Mouse (Mus musculus) lung, embryonic 15.5 days (tissue): ENCODE results near the gene Cnnm2. TPM values are rescaled to one million over a fixed set of nuclear protein-coding genes. Genes with fewer than 3 reads are reported as not detected.

Source experiments
- ATAC-seq: fragments of 200-750 bp; cut with Nextera tagmentation; 2 replicates; pipeline ENCODE4 v1.8.0; 2017; ENCODE audit warnings: moderate number of reproducible peaks, borderline replicate concordance; ENCODE audit not compliant: low FRiP score, low TSS enrichment; ENCODE audit errors: extremely low read depth
- H3K27ac ChIP-seq: fragments of 300-500 bp; sonication (generic); 2 replicates; pipeline ENCODE4 v1.5.1; 2015; ENCODE audit warnings: moderate library complexity, mild to moderate bottlenecking, inconsistent platforms
- H3K27me3 ChIP-seq: fragments of 300-500 bp; sonication (generic); 2 replicates; pipeline ENCODE4 v1.6.1; 2015; ENCODE audit warnings: inconsistent platforms
- H3K36me3 ChIP-seq: fragments of 300-500 bp; sonication (generic); 2 replicates; pipeline ENCODE4 v1.6.1; 2015; ENCODE audit warnings: inconsistent platforms
- H3K4me1 ChIP-seq: fragments of 300-500 bp; sonication (generic); 2 replicates; pipeline ENCODE4 v1.6.1; 2015; ENCODE audit warnings: inconsistent platforms
- H3K4me2 ChIP-seq: fragments of 300-500 bp; sonication (generic); 2 replicates; pipeline ENCODE4 v1.6.1; 2015; ENCODE audit warnings: inconsistent platforms, mild to moderate bottlenecking, moderate library complexity
- H3K4me3 ChIP-seq: fragments of 300-500 bp; sonication (generic); 2 replicates; pipeline ENCODE4 v1.5.1; 2015; ENCODE audit warnings: mild to moderate bottlenecking, inconsistent platforms
- H3K9ac ChIP-seq: fragments of 300-500 bp; sonication (generic); 2 replicates; pipeline ENCODE4 v1.6.1; 2015; ENCODE audit warnings: inconsistent platforms
- H3K9me3 ChIP-seq: fragments of 300-500 bp; sonication (generic); 2 replicates; pipeline ENCODE4 v1.6.1; 2016; ENCODE audit warnings: inconsistent platforms
- WGBS: fragments of 180-500 bp; shearing (Covaris S2); methylation state at CpG from one replicate; pipeline ENCODE4 v1.1.7; 2015; 5-methylcytosine and 5-hydroxymethylcytosine counted together
- polyA plus RNA-seq: library from polyadenylated mRNA; unstranded; fragments of >200 nt; fragmentation: Nextera tagmentation; extraction: Ambion mirVana; gene quantifications from 2 replicates; pipeline ENCODE4 v1.2.1, GENCODE M21; 2015

Gene Cnnm2
- polyA plus RNA-seq, 1 experiment from 2014 or later, result 3.3 TPM

DNA sequence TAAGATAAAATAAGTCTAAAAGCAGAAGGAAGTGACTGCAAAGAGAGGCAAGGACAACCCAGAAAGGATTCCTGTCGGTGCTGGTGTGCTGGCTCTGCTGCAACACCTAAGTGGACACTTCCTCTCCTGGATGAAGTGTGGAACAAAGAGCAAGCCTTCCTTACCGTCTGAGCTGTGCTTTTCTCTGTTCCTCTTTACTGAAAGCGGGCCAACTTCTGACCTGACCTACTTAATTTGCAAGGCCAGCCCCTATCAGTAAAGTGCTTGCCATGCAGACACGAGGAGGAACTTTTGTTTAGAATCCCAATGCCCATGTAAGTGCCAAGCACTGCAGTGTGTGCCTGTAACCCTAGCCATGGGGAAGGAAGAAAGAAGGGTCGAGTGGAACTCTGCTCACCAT lies 137.9 kb downstream of the Cnnm2 start:
- H3K9me3 ChIP-seq, result no peaks in the 10 kb centered on the region
- H3K4me2 ChIP-seq, result no peak overlapping the region
- H3K36me3 ChIP-seq, result peaks cover 14% of the 10 kb centered on the region
- no peaks in the 10 kb centered on the region for H3K27me3 ChIP-seq
- H3K27ac ChIP-seq, result no peak overlapping the region
- no peaks in the 10 kb centered on the region for H3K4me1 ChIP-seq
- WGBS, result 38% methylated on average over 5 of the region's 5 CpGs
- no peak overlapping the region for H3K9ac ChIP-seq
- H3K4me3 ChIP-seq, result no peak overlapping the region
- ATAC-seq, result no peak

DNA sequence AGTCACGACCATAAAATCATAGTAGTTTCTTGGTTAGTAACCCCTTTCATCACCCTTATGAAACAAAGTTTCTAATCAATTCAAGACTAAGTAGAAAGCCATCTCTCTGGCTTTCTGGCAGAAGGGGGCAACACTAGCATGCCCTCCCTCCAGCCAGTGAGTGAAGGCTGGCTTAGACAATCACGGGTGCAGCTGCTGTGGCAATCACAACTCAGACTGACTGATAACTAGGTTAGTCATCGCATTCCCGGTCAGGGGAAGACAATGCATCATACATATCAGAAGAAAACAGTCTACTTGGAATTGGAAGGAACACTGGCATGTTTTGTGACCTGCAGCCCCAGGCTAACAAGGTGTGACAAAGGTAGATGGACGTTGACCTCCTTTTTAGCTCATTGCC lies 138.5 kb downstream of the Cnnm2 start:
- WGBS, result 68% methylated on average over 5 of the region's 5 CpGs
- no peaks in the 10 kb centered on the region for H3K4me1 ChIP-seq
- ATAC-seq, result no peak
- no peak overlapping the region for H3K4me2 ChIP-seq
- H3K27ac ChIP-seq, result no peak overlapping the region
- peaks cover 14% of the 10 kb centered on the region for H3K36me3 ChIP-seq
- H3K4me3 ChIP-seq, result no peak overlapping the region
- no peaks in the 10 kb centered on the region for H3K27me3 ChIP-seq
- no peak overlapping the region for H3K9ac ChIP-seq
- no peaks in the 10 kb centered on the region for H3K9me3 ChIP-seq

DNA sequence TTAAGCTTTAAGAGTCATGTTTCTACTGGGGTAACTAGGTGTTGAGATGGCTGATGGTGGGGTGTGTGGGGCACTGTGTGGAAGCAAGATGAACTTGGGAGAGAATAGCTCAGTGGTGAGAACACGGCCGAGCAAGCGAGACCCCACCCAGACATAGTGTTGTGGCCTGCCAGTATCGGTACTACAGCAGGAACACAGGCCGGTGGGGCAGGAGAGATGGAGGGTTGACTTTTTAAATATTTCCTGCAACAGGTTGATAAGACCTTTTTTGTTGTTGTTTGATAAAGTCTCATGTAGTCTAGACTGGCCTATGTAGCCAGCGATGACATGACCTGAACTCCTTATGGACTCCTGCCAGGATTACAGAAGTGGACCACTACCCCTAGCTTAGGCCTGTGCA lies 139.4 kb downstream of the Cnnm2 start:
- Histone ChIP-seq H3K4me2 (no peak overlapping the region), H3K9me3 (no peaks in the 10 kb centered on the region), H3K4me1 (no peaks in the 10 kb centered on the region), H3K27ac (no peak overlapping the region), H3K9ac (no peak overlapping the region), H3K36me3 (peaks cover 14% of the 10 kb centered on the region), H3K27me3 (no peaks in the 10 kb centered on the region), H3K4me3 (no peak overlapping the region)
- no peak for ATAC-seq
- 91% methylated on average over 6 of the region's 6 CpGs for WGBS

DNA sequence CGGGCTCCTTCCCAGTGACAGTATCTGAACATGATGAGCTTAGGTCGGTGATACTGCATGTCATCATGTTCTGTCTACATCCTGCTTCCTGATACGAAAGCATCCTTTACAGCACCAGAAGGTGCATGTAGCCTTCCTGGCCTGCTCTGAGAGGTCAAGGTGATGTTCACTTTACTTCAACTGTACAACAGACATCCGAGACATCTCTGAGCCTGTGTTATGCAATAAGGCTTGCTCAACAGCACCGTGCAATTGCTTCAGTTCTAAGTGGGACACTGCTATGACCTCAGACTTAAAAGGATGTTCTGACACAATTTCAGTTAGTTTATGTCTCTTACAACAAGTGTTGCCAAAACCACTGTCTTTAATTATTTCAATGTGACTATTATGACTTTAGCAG lies 139.9 kb downstream of the Cnnm2 start:
- Histone ChIP-seq H3K9ac (no peak overlapping the region), H3K9me3 (no peaks in the 10 kb centered on the region), H3K4me2 (no peak overlapping the region), H3K36me3 (peaks cover 14% of the 10 kb centered on the region), H3K4me3 (no peak overlapping the region), H3K4me1 (no peaks in the 10 kb centered on the region), H3K27ac (no peak overlapping the region), H3K27me3 (no peaks in the 10 kb centered on the region)
- 74% methylated on average over 5 of the region's 5 CpGs for WGBS
- ATAC-seq, result no peak

DNA sequence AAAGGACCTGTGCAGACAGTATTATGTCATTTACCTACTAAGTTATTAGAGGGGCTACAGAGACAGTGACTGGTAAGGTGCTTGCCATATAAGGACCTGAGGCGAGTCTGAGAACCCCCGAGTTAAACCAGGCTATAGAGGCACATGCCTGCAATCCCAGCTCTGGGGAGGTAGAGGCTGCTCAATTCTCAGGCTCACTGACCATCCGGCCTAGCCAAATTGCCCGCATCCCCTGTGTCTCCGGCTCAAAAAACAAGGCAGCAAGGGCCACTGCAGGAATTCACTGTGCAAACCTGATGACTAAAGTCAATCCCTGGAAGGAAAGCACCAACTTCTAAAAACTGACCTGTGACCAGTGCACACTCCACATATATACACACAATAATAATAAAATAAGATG lies 142.0 kb downstream of the Cnnm2 start:
- 86% methylated on average over 5 of the region's 5 CpGs for WGBS
- ATAC-seq, result no peak
- no peaks in the 10 kb centered on the region for H3K9me3 ChIP-seq

DNA sequence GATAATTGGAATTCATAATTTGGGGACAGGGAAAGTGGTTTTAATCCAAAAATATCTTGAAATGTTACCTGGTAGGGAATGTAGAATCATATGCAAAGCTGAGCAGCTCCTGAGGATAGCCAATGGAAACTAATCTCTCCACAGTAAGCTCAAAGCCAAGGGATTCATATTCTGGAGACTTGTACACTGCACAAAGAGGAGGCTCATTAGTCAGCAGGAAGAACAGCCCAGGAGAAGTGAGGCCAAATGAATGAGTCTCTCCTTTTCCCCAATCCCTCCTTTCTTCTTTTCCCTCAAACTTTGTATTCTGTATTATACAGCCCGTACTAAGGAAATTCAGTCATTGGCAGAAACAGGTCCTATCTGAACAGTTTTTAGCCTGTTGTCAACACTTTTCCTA lies 143.5 kb downstream of the Cnnm2 start:
- H3K27ac ChIP-seq, result no peak overlapping the region
- no peak for ATAC-seq
- no peaks in the 10 kb centered on the region for H3K36me3 ChIP-seq
- H3K4me3 ChIP-seq, result no peak overlapping the region
- no peaks in the 10 kb centered on the region for H3K27me3 ChIP-seq
- no peak overlapping the region for H3K4me2 ChIP-seq
- H3K9me3 ChIP-seq, result no peaks in the 10 kb centered on the region
- no peak overlapping the region for H3K9ac ChIP-seq
- WGBS, result 87% methylated on average over 1 of the region's 1 CpGs
- 0 out of 2 replicates have a peak, but pooled peaks cover 2% of the 10 kb centered on the region for H3K4me1 ChIP-seq

More for the DNA sequence above, 142.0 kb downstream of the Cnnm2 start:
- Histone ChIP-seq H3K27ac (no peak overlapping the region), H3K27me3 (no peaks in the 10 kb centered on the region), H3K4me2 (no peak overlapping the region), H3K4me1 (no peaks in the 10 kb centered on the region), H3K36me3 (peaks cover under 1% of the 10 kb centered on the region; the same call in 1 of the 2 replicates), H3K9ac (no peak overlapping the region), H3K4me3 (no peak overlapping the region)

DNA sequence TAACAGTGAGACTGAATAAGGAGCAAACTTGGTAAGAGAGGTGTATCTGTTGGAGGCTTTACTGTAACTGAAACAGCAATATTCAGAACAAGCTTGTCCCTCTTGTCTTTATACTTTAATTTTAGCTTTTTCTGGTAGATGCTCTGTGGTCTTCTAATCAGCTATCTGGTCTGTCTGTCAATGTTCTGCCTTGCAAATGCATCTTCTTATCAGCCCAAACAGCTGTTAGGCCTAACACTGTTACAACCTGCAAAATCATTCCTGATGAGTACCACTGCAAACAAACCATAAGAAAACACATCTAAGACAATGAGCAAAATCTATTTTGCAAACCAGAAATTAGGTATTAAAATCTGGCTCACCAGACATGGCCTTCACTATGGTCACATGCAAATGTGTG lies 144.0 kb downstream of the Cnnm2 start:
- no peak for ATAC-seq
- Histone ChIP-seq H3K9me3 (no peaks in the 10 kb centered on the region), H3K9ac (no peak overlapping the region), H3K36me3 (no peaks in the 10 kb centered on the region), H3K4me3 (no peak overlapping the region), H3K27ac (no peak overlapping the region), H3K4me1 (0 out of 2 replicates have a peak, but pooled peaks cover 2% of the 10 kb centered on the region), H3K4me2 (no peak overlapping the region), H3K27me3 (no peaks in the 10 kb centered on the region)

DNA sequence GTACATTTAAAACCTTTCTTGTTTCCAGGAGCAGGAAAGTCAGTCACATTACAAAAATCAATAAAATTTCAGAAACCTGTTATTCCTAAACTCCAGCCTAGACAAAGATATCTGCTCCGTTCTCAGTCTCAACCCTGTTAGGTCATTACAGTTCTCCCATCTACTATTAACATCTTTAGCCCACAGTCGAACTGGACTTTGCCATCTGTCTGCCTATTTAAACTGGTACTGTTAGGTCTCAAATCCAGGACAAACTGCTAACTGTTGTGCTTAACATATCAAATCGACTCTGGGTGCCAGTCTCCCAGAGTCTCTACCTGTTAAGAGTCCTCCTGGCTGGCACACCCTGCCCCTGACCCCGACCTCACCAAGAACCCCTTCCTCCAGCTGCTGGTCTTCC lies 144.6 kb downstream of the Cnnm2 start:
- no peak for ATAC-seq
- Histone ChIP-seq H3K9ac (no peak overlapping the region), H3K9me3 (no peaks in the 10 kb centered on the region), H3K27ac (no peak overlapping the region), H3K4me2 (no peak overlapping the region), H3K36me3 (no peaks in the 10 kb centered on the region), H3K4me1 (0 out of 2 replicates have a peak, but pooled peaks cover 2% of the 10 kb centered on the region), H3K4me3 (no peak overlapping the region), H3K27me3 (no peaks in the 10 kb centered on the region)
- 85% methylated on average over 4 of the region's 4 CpGs for WGBS

DNA sequence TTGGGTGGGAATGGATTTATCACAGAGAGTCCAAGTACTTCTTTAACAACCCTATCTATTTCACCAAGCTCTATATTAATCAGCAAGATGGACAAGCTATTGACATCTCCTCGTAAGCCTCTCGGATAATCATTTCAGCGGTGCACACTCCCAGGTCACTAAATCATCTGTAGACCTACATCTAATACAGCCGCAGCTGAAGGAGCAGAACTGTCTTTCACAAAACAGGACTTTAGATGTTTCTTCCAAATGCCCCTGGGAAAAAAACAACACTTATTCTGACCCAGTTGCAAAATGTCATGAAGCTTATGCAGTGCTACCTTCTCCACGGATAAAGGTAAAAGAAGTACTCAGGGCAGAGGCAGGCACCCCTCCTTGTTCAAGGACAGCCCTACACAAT lies 146.8 kb downstream of the Cnnm2 start:
- no peaks in the 10 kb centered on the region for H3K27me3 ChIP-seq
- no peaks in the 10 kb centered on the region for H3K36me3 ChIP-seq
- no peak overlapping the region for H3K4me2 ChIP-seq
- no peak overlapping the region for H3K4me3 ChIP-seq
- 0 out of 2 replicates have a peak, but pooled peaks cover 2% of the 10 kb centered on the region for H3K4me1 ChIP-seq
- H3K27ac ChIP-seq, result no peak overlapping the region
- ATAC-seq, result no peak
- 81% methylated on average over 5 of the region's 5 CpGs for WGBS
- H3K9me3 ChIP-seq, result no peaks in the 10 kb centered on the region
- H3K9ac ChIP-seq, result no peak overlapping the region

DNA sequence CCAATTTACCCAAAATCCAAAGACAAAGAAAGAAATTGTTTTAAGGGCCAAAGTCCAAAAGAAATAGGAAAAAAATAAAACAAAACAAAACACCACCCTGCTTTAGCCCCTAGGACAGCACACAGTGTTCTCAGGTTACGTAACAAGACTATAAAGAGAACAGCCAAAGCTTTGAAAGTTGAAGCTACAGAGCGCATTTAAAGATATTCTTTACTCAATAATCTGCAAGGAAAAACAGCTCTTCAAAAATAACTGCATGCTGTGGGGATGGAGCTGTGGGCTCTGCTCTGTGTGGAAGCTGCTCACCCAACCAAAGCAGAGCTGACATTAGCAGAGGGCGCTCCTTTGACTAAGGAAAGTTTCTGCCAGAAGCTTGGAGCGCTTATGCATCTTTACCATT lies 147.6 kb downstream of the Cnnm2 start:
- Histone ChIP-seq H3K4me3 (no peak overlapping the region), H3K27ac (no peak overlapping the region), H3K9ac (no peak overlapping the region), H3K4me2 (no peak overlapping the region), H3K27me3 (no peaks in the 10 kb centered on the region), H3K9me3 (no peaks in the 10 kb centered on the region), H3K4me1 (0 out of 2 replicates have a peak, but pooled peaks cover 2% of the 10 kb centered on the region), H3K36me3 (no peaks in the 10 kb centered on the region)
- no peak for ATAC-seq
- 85% methylated on average over 4 of the region's 4 CpGs for WGBS

DNA sequence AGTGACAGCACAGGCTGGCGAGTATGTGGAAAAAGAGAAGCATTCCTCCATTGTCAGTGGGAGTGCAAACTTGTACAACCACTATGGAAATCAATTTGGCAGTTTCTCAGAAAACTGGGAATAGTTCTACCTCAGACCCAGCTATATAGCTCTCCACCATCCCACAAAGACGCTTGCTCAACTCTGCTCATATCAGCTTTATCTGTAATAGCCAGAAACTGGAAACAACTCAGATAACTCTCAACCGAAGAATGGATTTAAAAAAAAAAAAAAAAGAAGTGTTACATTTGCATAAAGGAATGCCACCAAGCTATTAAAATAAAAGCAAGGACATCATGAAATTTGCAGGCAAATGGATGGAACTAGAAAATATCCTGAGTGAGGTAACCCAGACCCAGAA lies 150.1 kb downstream of the Cnnm2 start:
- Histone ChIP-seq H3K4me3 (no peak overlapping the region), H3K27ac (no peak overlapping the region), H3K27me3 (no peaks in the 10 kb centered on the region), H3K4me1 (0 out of 2 replicates have a peak, but pooled peaks cover 2% of the 10 kb centered on the region), H3K36me3 (no peaks in the 10 kb centered on the region), H3K9ac (no peak overlapping the region), H3K4me2 (no peak overlapping the region), H3K9me3 (no peaks in the 10 kb centered on the region)
- 71% methylated on average over 3 of the region's 3 CpGs for WGBS
- no peak for ATAC-seq

DNA sequence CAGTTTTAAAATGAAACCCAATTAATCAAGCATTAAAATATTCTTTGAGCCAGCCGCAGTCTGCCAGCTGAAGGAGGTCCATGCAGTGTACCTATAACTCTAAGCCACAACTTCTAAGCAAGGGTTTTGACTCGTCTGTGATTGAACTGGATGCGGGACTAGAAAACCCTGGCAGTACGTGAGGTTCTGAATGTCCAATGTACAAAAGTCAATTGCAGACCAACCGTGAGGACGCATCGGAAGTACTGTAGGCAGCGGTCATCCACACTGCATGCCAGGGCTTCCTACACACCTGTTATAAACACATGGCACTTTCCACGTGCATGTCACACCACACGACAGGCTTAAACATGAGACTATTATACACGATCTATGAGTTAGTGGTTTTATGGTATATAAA lies 152.2 kb downstream of the Cnnm2 start:
- 90% methylated on average over 11 of the region's 11 CpGs for WGBS
- no peak for ATAC-seq

DNA sequence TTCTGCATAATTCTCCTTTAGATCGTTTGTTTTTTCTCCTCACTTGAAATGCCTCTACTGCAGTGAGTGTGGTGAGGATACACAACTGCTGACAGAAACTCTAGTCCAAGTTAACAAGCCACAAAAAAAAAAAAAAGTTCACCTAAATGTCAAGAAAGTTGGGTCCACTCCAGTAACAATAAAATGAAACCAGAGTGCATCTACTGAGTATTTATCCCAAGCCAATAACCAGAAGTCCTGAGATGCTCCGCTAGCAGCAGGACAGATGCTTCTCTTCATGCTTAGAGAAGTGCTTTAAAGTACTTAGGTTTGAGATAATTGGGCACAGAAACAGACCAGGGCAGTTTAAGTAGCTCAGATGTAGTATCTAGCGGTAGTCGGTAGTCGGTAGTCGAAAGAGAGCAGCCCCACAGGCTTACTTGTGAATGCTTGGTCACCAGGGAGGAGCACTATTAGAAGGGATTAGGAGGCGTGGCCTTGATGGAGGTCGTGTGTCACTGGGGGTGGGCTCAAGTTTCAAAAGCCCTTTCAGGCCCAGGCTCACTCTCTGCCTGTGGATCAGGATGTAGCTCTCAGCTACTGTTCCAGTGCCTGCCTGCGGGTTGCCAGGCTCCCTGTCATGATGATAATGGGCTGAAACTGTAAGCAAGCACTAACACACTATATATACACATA lies 154.1 kb downstream of the Cnnm2 start:
- Histone ChIP-seq H3K27me3 (no peaks in the 10 kb centered on the region), H3K4me2 (no peak overlapping the region), H3K9ac (no peak overlapping the region), H3K36me3 (no peaks in the 10 kb centered on the region), H3K4me3 (no peak overlapping the region), H3K9me3 (no peaks in the 10 kb centered on the region), H3K27ac (no peak overlapping the region), H3K4me1 (no peaks in the 10 kb centered on the region)
- no peak for ATAC-seq
- 67% methylated on average over 9 of the region's 9 CpGs for WGBS

More for the DNA sequence above, 152.2 kb downstream of the Cnnm2 start:
- Histone ChIP-seq H3K9ac (no peak overlapping the region), H3K27ac (no peak overlapping the region), H3K36me3 (no peaks in the 10 kb centered on the region), H3K4me3 (no peak overlapping the region), H3K27me3 (no peaks in the 10 kb centered on the region), H3K4me2 (no peak overlapping the region), H3K4me1 (0 out of 2 replicates have a peak, but pooled peaks cover 2% of the 10 kb centered on the region), H3K9me3 (no peaks in the 10 kb centered on the region)
